Mouse (Mus musculus): Measurements from ENCODE around the gene Vmn1r177.
"Not testable (repeated sequence)": the region's sequence is repeated elsewhere in the genome, so short reads cannot be mapped to it uniquely, and the experiment has no call there.

Gene Vmn1r177

GRCm38 (mm10) chr7:23866349-23866748 lies at the start of gene Vmn1r177:
Gene Vmn1r177, minus strand, starts transcription at chr7:23866449.
- in situ Hi-C loops (cut with MboI), result not testable (repeated sequence)

- in situ Hi-C loops (cut with MboI), result no loop called here
These were observed 25.5 kb upstream of the Vmn1r177 start, which contains the start of gene Vmn1r178 for GRCm38 (mm10) chr7:23891709-23892108. Gene Vmn1r178, plus strand, starts transcription at chr7:23892009.

- in situ Hi-C loops (cut with MboI), result not testable (repeated sequence)
These were observed 10.7 kb upstream of the Vmn1r177 start for GRCm38 (mm10) chr7:23876918-23877317.

GRCm38 (mm10) chr7:23837272-23837671 lies 29.0 kb downstream of the Vmn1r177 start, which contains the start of gene Vmn1r176:
Gene Vmn1r176, minus strand, starts transcription at chr7:23837372.
- in situ Hi-C loops (cut with MboI), result not testable (repeated sequence)

Data from mature B cell (primary cell).